Mouse (Mus musculus): ENCODE data around the gene Mfsd2b.

DNA sequence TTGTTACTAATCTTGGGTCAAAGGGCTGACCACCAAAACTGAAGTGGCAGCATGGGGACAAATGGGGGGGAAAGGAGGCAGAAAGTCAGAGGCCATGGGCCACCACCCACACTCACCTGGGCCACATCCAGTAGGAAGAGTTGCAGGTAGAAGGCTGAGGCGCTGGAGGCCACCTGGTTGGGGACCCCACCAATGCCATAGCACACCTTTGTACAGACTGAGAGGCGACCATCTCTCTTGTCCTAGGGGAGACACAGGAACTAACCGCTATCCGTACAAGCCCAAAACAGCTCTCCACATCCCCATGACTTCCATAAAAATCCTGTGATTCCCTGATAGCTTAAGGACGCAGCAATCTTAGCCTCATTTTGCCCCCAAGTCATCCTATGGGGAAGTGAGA lies 2.9 kb downstream of the Mfsd2b start:
- TF ChIP-seq CTCF (IDR thresholded peaks at IDR 0.05; ENCODE audit: insufficient read depth, low read depth, low read length), result no peak
- no peak for TF ChIP-seq POLR2A (IDR thresholded peaks at IDR 0.05; ENCODE audit: insufficient read depth, low read depth, low read length)
